In the genomic region with DNA sequence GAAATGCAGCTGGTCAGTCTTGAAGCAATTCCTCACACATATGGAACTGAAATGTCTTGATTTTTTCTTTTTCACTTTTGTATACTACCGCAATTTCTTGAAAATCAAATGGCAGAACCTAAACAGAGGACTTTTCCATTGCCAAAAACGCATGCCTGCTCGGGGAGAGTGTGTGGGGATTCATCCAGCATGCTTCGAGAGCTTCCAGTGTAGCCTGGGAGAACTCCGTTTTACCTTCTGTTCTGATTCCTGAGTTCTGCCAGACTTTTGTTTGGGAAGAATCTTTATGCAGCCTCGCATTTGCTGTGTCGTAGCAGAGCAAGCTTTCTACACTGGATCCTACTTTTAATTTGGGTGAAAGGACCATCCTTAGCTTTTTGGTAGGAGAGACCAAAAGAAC, we compare ENCODE assay signal across 12 mouse cellular contexts.
DNase-seq lines count a peak whose midpoint lies in the region; ATAC-seq and TF ChIP-seq lines count a peak whose summit lies in the region.
"Had no signal": no experiment of that assay in that cellular context is flagged by ENCODE, and none has a peak within 500 bp of the region (broad histone marks: within the 10 kb centered on the region; RNA-seq: fewer than 3 reads in every experiment).

No protein-coding gene starts in this region.

- no peaks in the 10 kb centered on the region for H3K36me3 ChIP-seq in heart, embryonic 15.5 days
- H3K36me3 ChIP-seq in lung, embryonic 14.5 days (ENCODE audit: insufficient read depth) = no peaks in the 10 kb centered on the region
- H3K36me3 ChIP-seq in embryonic facial prominence, embryonic 15.5 days = no peaks in the 10 kb centered on the region
- H3K36me3 ChIP-seq in liver, embryonic 15.5 days (replicated peaks) = no peaks in the 10 kb centered on the region

- peak overlapping the region; percentile 13; the same call in 1 of the 2 replicates for H3K4me2 ChIP-seq in heart, embryonic 15.5 days
- H3K4me2 ChIP-seq in lung, embryonic 14.5 days = peak overlapping the region; percentile 19
- H3K4me2 ChIP-seq in embryonic facial prominence, embryonic 15.5 days (replicated peaks) = peak overlapping the region; percentile 40
- no peak overlapping the region for H3K4me2 ChIP-seq in liver, embryonic 15.5 days

- no peak for ATAC-seq in heart, embryonic 15.5 days (replicated peaks; ENCODE audit: insufficient number of reproducible peaks, insufficient read depth, low FRiP score, low read depth)
- ATAC-seq in lung, embryonic 14.5 days (ENCODE audit: insufficient read depth) = peak; percentile 44; the same call in 1 of the 2 replicates
- ATAC-seq in embryonic facial prominence, embryonic 15.5 days (ENCODE audit: insufficient number of reproducible peaks, low FRiP score, low TSS enrichment, low read depth) = no peak
- peak; percentile 12; the same call in 1 of the 2 replicates for ATAC-seq in liver, embryonic 15.5 days (ENCODE audit: insufficient read depth)
- ATAC-seq in cerebellum, adult (ENCODE audit: insufficient number of reproducible peaks, low FRiP score, low TSS enrichment) = no peak
- ATAC-seq: CD4-positive, CD25-positive, alpha-beta regulatory T cell, adult 4 months had no signal

- no peaks in the 10 kb centered on the region for H3K4me1 ChIP-seq in heart, embryonic 15.5 days (replicated peaks)
- no peaks in the 10 kb centered on the region for H3K4me1 ChIP-seq in lung, embryonic 14.5 days (ENCODE audit: insufficient read depth)
- H3K4me1 ChIP-seq in embryonic facial prominence, embryonic 15.5 days = peaks cover 11% of the 10 kb centered on the region
- H3K4me1 ChIP-seq in liver, embryonic 15.5 days (replicated peaks) = no peaks in the 10 kb centered on the region

- 72% methylated on average over 7 of the region's 7 CpGs for WGBS in heart, embryonic 15.5 days
- 47% methylated on average over 7 of the region's 7 CpGs for WGBS in lung, embryonic 14.5 days
- 40% methylated on average over 7 of the region's 7 CpGs for WGBS in embryonic facial prominence, embryonic 15.5 days
- WGBS in liver, embryonic 15.5 days (ENCODE audit: insufficient replicate concordance) = 54% methylated on average over 7 of the region's 7 CpGs

- H3K27ac ChIP-seq in heart, embryonic 15.5 days = no peak overlapping the region
- peak overlapping the region; percentile 26; the same call in 1 of the 2 replicates for H3K27ac ChIP-seq in lung, embryonic 14.5 days (ENCODE audit: low read depth)
- H3K27ac ChIP-seq in embryonic facial prominence, embryonic 15.5 days (replicated peaks) = peak overlapping the region; percentile 48
- no peak overlapping the region for H3K27ac ChIP-seq in liver, embryonic 15.5 days (replicated peaks)

- H3K4me3 ChIP-seq in heart, embryonic 15.5 days = no peak overlapping the region
- H3K4me3 ChIP-seq in lung, embryonic 14.5 days (ENCODE audit: low read depth, low read length) = no peak overlapping the region
- H3K4me3 ChIP-seq in embryonic facial prominence, embryonic 15.5 days (replicated peaks) = peak overlapping the region; percentile 16; the same call in 1 of the 2 replicates
- H3K4me3 ChIP-seq in liver, embryonic 15.5 days (replicated peaks) = no peak overlapping the region
- H3K4me3 ChIP-seq: myocyte had no signal

- H3K9ac ChIP-seq in heart, embryonic 15.5 days = no peak overlapping the region
- H3K9ac ChIP-seq in lung, embryonic 14.5 days = no peak overlapping the region
- H3K9ac ChIP-seq in embryonic facial prominence, embryonic 15.5 days = no peak overlapping the region
- no peak overlapping the region for H3K9ac ChIP-seq in liver, embryonic 15.5 days

- TF ChIP-seq CTCF in lung, embryonic 14.5 days (IDR thresholded peaks at IDR 0.05; ENCODE audit: low read depth) = no peak

- no peaks in the 10 kb centered on the region for H3K9me3 ChIP-seq in heart, embryonic 15.5 days (replicated peaks)
- H3K9me3 ChIP-seq in lung, embryonic 14.5 days (ENCODE audit: low read depth, low read length) = no peaks in the 10 kb centered on the region
- H3K9me3 ChIP-seq in embryonic facial prominence, embryonic 15.5 days (replicated peaks) = no peaks in the 10 kb centered on the region
- no peaks in the 10 kb centered on the region for H3K9me3 ChIP-seq in liver, embryonic 15.5 days (replicated peaks)

- H3K27me3 ChIP-seq in heart, embryonic 15.5 days = no peaks in the 10 kb centered on the region
- no peaks in the 10 kb centered on the region for H3K27me3 ChIP-seq in lung, embryonic 14.5 days (ENCODE audit: insufficient read depth, low read length)
- no peaks in the 10 kb centered on the region for H3K27me3 ChIP-seq in embryonic facial prominence, embryonic 15.5 days
- no peaks in the 10 kb centered on the region for H3K27me3 ChIP-seq in liver, embryonic 15.5 days

- no peak for DNase-seq in heart, adult 9 months (ENCODE audit: low spot score in 2 of 2)
- DNase-seq in lung, embryonic 14.5 days = peak; percentile 27
- no peak for DNase-seq in lung, postnatal 10 days
- DNase-seq in cerebellum, adult 9-10 months = no peak
- DNase-seq: adrenal gland, postnatal 36 days; heart, postnatal 4 days had no signal

Comparison
In these comparisons a context has a peak if more than half of its experiments do, and no peak if none do; other contexts are left out.
1. ATAC-seq: peak in lung, embryonic 14.5 days (single experiment) and liver, embryonic 15.5 days (single experiment); none in heart, embryonic 15.5 days (single experiment), embryonic facial prominence, embryonic 15.5 days (single experiment) and cerebellum, adult (single experiment).
2. H3K27ac ChIP-seq: peak in lung, embryonic 14.5 days (single experiment) and embryonic facial prominence, embryonic 15.5 days (single experiment); none in heart, embryonic 15.5 days (single experiment) and liver, embryonic 15.5 days (single experiment).